Mouse (Mus musculus) brown adipose tissue, adult 24 weeks (tissue): ENCODE measurements around the gene Gm11568. TPM values are rescaled to one million over a fixed set of nuclear protein-coding genes. Genes with fewer than 3 reads are reported as not detected.
"Not testable (repeated sequence)": the region's sequence is repeated elsewhere in the genome, so short reads cannot be mapped to it uniquely, and the experiment has no call there.

Experiments used
- H3K27ac ChIP-seq: fragments of 200-500 bp; replicated peaks from 2 replicates; pipeline ENCODE4 v1.5.1; 2012; ENCODE audit warnings: low read depth, mild to moderate bottlenecking, low read length
- H3K4me1 ChIP-seq: fragments of 200-500 bp; 2 replicates; pipeline ENCODE4 v1.6.1; 2012; ENCODE audit warnings: low read length, mixed read lengths; ENCODE audit not compliant: control insufficient read depth, insufficient read depth, insufficient read length
- H3K4me3 ChIP-seq: fragments of 200-500 bp; 2 replicates; pipeline ENCODE4 v1.5.1; 2012; ENCODE audit warnings: low read depth, mild to moderate bottlenecking, low read length, moderate library complexity; ENCODE audit not compliant: insufficient read depth
- polyA plus RNA-seq: library from polyadenylated mRNA; stranded (reverse); fragments of >200 nt; gene quantifications from 2 replicates; pipeline ENCODE4 v1.2.4, GENCODE M21; 2012; ENCODE audit not compliant: missing spikeins, insufficient read depth, insufficient read length

Gene Gm11568
- not detected in 2 replicates for polyA plus RNA-seq

GRCm38 (mm10) chr11:99857617-99858016 is at the start of gene Gm11568:
Gene Gm11568, plus strand, starts transcription at chr11:99857917.
- H3K4me3 ChIP-seq = no peak within 1 kb of the TSS
- H3K27ac ChIP-seq = no peak within 1 kb of the TSS
- H3K4me1 ChIP-seq = no peaks in the 10 kb centered on the region

DNA sequence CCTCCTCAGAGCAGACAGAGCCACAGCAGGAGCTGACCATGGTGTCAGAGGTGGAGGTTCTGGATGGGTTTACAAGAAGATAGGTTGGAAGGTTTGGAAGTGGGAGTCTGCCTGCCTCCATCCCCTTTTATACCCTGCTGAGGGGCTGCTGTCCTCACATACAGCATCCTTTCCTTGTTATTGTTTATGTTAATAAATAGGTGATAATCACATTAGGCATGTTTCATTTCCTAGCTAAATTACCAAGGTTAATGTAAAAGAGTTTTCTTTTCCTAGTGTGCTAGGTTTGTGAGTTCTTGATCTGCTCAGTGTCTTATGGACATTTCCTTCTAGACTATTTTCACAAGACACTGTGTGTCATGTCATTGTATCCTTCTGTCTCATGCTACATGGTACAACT is 47.9 kb upstream of the Gm11568 start, which contains the start of gene Krtap4-13:
Gene Krtap4-13, minus strand, starts transcription at position 101 of the 400 bp plus-strand sequence.
- not testable (repeated sequence) for H3K4me3 ChIP-seq, H3K27ac ChIP-seq, H3K4me1 ChIP-seq

GRCm38 (mm10) chr11:99815566-99815965 is 42.2 kb upstream of the Gm11568 start, which contains the start of gene Gm11564:
Gene Gm11564, minus strand, starts transcription at chr11:99815666.
- not testable (repeated sequence) for H3K27ac ChIP-seq, H3K4me3 ChIP-seq, H3K4me1 ChIP-seq

DNA sequence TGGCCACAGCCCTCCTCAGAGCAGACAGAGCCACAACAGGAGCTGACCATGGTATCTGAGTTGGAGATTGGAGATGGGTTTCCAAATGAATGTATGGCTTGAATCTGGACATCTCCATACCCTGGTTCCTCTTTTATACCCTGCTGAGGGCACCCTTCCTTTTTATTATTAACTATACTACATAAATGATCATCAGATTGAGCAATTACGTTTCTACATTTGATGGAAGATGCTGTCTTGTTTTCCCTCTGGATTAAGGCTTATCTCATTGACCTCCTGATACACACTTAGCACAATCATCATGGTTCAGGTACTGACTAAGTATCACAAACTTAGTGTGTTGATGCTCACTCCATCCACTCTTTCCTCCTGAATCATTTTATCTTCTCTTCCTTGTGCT is 19.8 kb upstream of the Gm11568 start, which contains the start of gene 2300003K06Rik:
Gene 2300003K06Rik, minus strand, starts transcription at position 101 of the 400 bp plus-strand sequence.
- H3K27ac ChIP-seq = no peak within 1 kb of the TSS
- no peaks in the 10 kb centered on the region for H3K4me1 ChIP-seq
- H3K4me3 ChIP-seq = no peak within 1 kb of the TSS

- Histone ChIP-seq H3K27ac (no peak overlapping the region), H3K4me1 (no peaks in the 10 kb centered on the region), H3K4me3 (no peak overlapping the region)
These were observed 15.5 kb upstream of the Gm11568 start for GRCm38 (mm10) chr11:99842185-99842584.

- H3K4me3 ChIP-seq = no peak overlapping the region
- no peak overlapping the region for H3K27ac ChIP-seq
- H3K4me1 ChIP-seq = no peaks in the 10 kb centered on the region
These were observed 11.0 kb upstream of the Gm11568 start for GRCm38 (mm10) chr11:99846746-99847145.

- no peaks in the 10 kb centered on the region for H3K4me1 ChIP-seq
- H3K4me3 ChIP-seq = no peak within 1 kb of the TSS
- H3K27ac ChIP-seq = no peak within 1 kb of the TSS
These were observed 6.2 kb upstream of the Gm11568 start, which contains the start of gene Krtap4-16 for GRCm38 (mm10) chr11:99851508-99851907. Gene Krtap4-16, minus strand, starts transcription at chr11:99851608.

GRCm38 (mm10) chr11:99854121-99854520 is 3.6 kb upstream of the Gm11568 start:
- Histone ChIP-seq H3K27ac (no peak overlapping the region), H3K4me3 (no peak overlapping the region)

GRCm38 (mm10) chr11:99858761-99859160 is 1.0 kb downstream of the Gm11568 start:
- Histone ChIP-seq H3K4me1 (no peaks in the 10 kb centered on the region), H3K4me3 (no peak overlapping the region), H3K27ac (no peak overlapping the region)

More at GRCm38 (mm10) chr11:99854121-99854520, 3.6 kb upstream of the Gm11568 start:
- no peaks in the 10 kb centered on the region for H3K4me1 ChIP-seq

DNA sequence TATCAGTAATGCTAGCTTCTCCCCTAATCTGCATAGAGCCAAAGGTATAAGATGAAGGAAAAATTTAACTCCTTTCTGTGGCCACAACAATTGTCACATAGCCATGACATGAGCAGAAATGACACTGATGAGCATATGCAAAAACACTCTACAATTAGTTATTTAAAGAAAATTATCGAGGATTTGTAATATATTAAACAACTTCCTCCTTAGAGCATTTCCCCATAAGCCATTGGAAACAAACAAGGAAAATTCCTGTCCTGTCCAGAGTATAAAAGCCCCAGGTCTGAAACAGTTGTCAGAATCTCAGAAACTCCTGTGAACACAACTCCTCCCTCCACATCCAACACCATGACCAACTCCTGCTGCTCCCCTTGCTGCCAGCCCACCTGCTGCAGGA is 6.5 kb downstream of the Gm11568 start, which contains the start of gene Gm11559:
Gene Gm11559, plus strand, starts transcription at position 301 of the 400 bp plus-strand sequence.
- H3K4me1 ChIP-seq, H3K27ac ChIP-seq, H3K4me3 ChIP-seq: not testable (repeated sequence)

DNA sequence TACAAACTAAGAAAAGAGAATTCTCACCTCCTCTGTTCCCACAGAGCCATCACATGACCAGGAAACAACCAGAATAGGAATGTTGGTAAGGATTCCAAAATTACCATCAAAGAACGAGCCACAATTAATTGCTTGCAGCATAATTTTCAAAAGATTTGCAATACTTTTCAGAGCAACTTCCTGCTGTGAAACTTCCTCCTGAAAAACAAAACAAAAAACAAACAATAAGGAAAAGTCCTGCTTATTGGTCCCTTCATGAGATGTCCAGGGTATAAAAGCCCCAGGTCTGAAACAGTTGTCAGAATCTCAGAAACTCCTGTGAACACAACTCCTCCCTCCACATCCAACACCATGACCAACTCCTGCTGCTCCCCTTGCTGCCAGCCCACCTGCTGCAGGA is 15.4 kb downstream of the Gm11568 start, which contains the start of gene Krtap9-1:
Gene Krtap9-1, plus strand, starts transcription at position 301 of the 400 bp plus-strand sequence.
- not testable (repeated sequence) for H3K27ac ChIP-seq, H3K4me1 ChIP-seq, H3K4me3 ChIP-seq

DNA sequence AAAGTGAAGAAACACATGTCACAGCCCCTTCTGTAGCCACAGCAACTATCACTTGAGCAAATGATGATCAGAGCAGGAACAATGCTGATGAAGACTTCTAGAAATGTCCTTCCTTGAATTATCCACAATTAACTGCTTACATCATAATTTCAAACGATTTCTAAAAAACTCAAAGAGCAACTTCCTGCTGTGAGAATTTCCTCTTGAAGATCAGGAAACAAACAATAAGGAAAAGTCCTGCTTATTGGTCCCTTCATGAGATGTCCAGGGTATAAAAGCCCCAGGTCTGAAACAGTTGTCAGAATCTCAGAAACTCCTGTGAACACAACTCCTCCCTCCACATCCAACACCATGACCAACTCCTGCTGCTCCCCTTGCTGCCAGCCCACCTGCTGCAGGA is 21.2 kb downstream of the Gm11568 start, which contains the start of gene Gm11567:
Gene Gm11567, plus strand, starts transcription at position 301 of the 400 bp plus-strand sequence.
- not testable (repeated sequence) for H3K27ac ChIP-seq, H3K4me3 ChIP-seq, H3K4me1 ChIP-seq

GRCm38 (mm10) chr11:99907620-99908019 is 49.9 kb downstream of the Gm11568 start, which contains the start of gene Krtap31-1:
Gene Krtap31-1, plus strand, starts transcription at chr11:99907920.
- H3K4me3 ChIP-seq = no peak within 1 kb of the TSS
- no peaks in the 10 kb centered on the region for H3K4me1 ChIP-seq

More at GRCm38 (mm10) chr11:99907620-99908019, 49.9 kb downstream of the Gm11568 start, which contains the start of gene Krtap31-1:
- no peak within 1 kb of the TSS for H3K27ac ChIP-seq
